Mouse (Mus musculus): ENCODE results near the gene Ppfibp1.

DNA sequence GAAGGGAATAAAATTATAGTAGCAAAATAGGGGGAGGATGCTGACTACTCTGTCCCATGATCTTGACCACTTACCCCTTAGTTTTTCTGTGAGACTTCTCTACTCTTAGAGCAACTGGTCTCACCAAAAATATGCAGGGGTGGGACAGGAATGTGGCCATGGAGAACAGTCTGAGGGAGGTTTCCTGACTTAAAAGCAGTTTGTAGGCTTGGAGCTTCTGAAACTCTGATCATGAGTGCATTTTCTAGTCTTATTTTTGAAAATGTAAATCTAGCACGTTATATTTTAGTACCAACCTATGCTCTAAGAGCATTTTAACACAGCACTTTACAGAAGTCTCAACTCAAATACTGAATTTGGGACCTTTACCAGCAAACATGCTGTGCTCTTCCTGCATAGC, 70.4 kb downstream of the Ppfibp1 start:
- TF ChIP-seq CTCF (IDR thresholded peaks at IDR 0.05) (no peak), EP300 (IDR thresholded peaks at IDR 0.05) (no peak)
